Mouse (Mus musculus) cerebellum, adult (tissue): Measurements from ENCODE around the gene Stk38l.
"Not testable (repeated sequence)": the region's sequence is repeated elsewhere in the genome, so short reads cannot be mapped to it uniquely, and the experiment has no call there.

ENCODE experiments used
- ATAC-seq: cut with Nextera tagmentation; 2 replicates; pipeline ENCODE4 v1.9.2; 2017; ENCODE audit warnings: mild to moderate bottlenecking, moderate library complexity, mixed read lengths; ENCODE audit not compliant: insufficient number of reproducible peaks, low FRiP score, low TSS enrichment

The Stk38l gene

GRCm38 (mm10) chr6:146732676-146733075, 7.9 kb downstream of the Stk38l start:
- no peak for ATAC-seq

- no peak for ATAC-seq
Measured at GRCm38 (mm10) chr6:146733554-146733953, 8.8 kb downstream of the Stk38l start.

GRCm38 (mm10) chr6:146738889-146739288, 14.1 kb downstream of the Stk38l start:
- peak; percentile 69; the same call in 1 of the 2 replicates for ATAC-seq

- ATAC-seq: no peak
Measured at GRCm38 (mm10) chr6:146740724-146741123, 15.9 kb downstream of the Stk38l start.

- no peak for ATAC-seq
Measured at GRCm38 (mm10) chr6:146741986-146742635, 17.3 kb downstream of the Stk38l start.

- ATAC-seq: not testable (repeated sequence)
Measured at GRCm38 (mm10) chr6:146744266-146744665, 19.5 kb downstream of the Stk38l start.

GRCm38 (mm10) chr6:146745180-146745579, 20.4 kb downstream of the Stk38l start:
- no peak for ATAC-seq

- ATAC-seq: no peak
Measured at GRCm38 (mm10) chr6:146746577-146746976, 21.8 kb downstream of the Stk38l start.

- no peak for ATAC-seq
Measured at GRCm38 (mm10) chr6:146747057-146747456, 22.3 kb downstream of the Stk38l start.

- no peak for ATAC-seq
Measured at GRCm38 (mm10) chr6:146748271-146748670, 23.5 kb downstream of the Stk38l start.

- no peak for ATAC-seq
Measured at GRCm38 (mm10) chr6:146751671-146752070, 26.9 kb downstream of the Stk38l start.

GRCm38 (mm10) chr6:146752178-146752577, 27.4 kb downstream of the Stk38l start:
- ATAC-seq: no peak

- ATAC-seq: no peak
Measured at GRCm38 (mm10) chr6:146752612-146753011, 27.8 kb downstream of the Stk38l start.

- ATAC-seq: no peak; the same call in 1 of the 2 replicates
Measured at GRCm38 (mm10) chr6:146753560-146754160, 28.9 kb downstream of the Stk38l start.

GRCm38 (mm10) chr6:146755136-146755535, 30.3 kb downstream of the Stk38l start:
- no peak for ATAC-seq

- no peak for ATAC-seq
Measured at GRCm38 (mm10) chr6:146755679-146756078, 30.9 kb downstream of the Stk38l start.

GRCm38 (mm10) chr6:146759027-146759426, 34.2 kb downstream of the Stk38l start:
- no peak for ATAC-seq

- ATAC-seq: no peak
Measured at GRCm38 (mm10) chr6:146760022-146760421, 35.2 kb downstream of the Stk38l start.

- ATAC-seq: no peak
Measured at GRCm38 (mm10) chr6:146760736-146761135, 35.9 kb downstream of the Stk38l start.

GRCm38 (mm10) chr6:146762264-146762898, 37.6 kb downstream of the Stk38l start:
- ATAC-seq: 0 out of 2 replicates have a peak, but pooled peaks have one; percentile 50

- ATAC-seq: no peak
Measured at GRCm38 (mm10) chr6:146764593-146764992, 39.8 kb downstream of the Stk38l start.
